Mouse (Mus musculus) mouse embryonic stem cell (cell line): Measurements from ENCODE around the gene Naga.
"Not testable (repeated sequence)": the region's sequence is repeated elsewhere in the genome, so short reads cannot be mapped to it uniquely, and the experiment has no call there.

Experiments
- in situ Hi-C, 2 experiments: fragments of 300-500 bp; cut with MboI; formaldehyde crosslinking; loops; 1 replicate in 1 of 2; 3 replicates in 1 of 2; pipeline ENCODE4 v1.14.3; 2019 to 2020; ENCODE audit warnings: low sequenced_read_pairs in 2 of 2, low pct_unique_long_range_greater_than_20kb in 1 of 2, mixed read lengths in 1 of 2; ENCODE audit not compliant: unreplicated experiment in 1 of 2

Gene Naga

GRCm38 (mm10) chr15:82338593-82339112 is at the start of gene Naga, which contains the start of the genes Pheta2 and Smdt1:
Gene Naga (minus strand): TSS chr15:82338925.
Gene Pheta2 (plus strand): TSS chr15:82338942.
Gene Smdt1 (plus strand): TSS chr15:82338959.
- in situ Hi-C loops: no loop called here

GRCm38 (mm10) chr15:82385729-82386128 is 47.0 kb upstream of the Naga start:
- in situ Hi-C loops: no loop called here

- in situ Hi-C loops: no loop called here
Measured at GRCm38 (mm10) chr15:82382441-82382840, 43.7 kb upstream of the Naga start.

DNA sequence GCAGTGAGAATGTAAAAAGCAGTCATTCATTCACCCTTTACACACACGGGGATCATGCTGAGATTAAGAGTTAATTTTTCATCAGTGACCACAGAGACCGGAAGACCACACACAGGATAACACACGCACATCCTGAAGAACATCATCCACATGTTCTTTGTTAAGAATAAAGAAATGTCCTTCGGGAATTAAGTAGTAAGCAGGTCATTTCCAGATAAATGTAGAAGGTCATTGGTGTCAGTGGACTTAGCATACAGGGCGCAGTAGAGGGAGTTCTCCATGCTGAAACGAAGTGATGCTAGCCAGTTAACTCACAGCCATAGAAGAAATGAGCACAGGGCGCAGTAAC is 42.0 kb upstream of the Naga start:
- in situ Hi-C loops: no loop called here

- in situ Hi-C loops: no loop called here
Measured at GRCm38 (mm10) chr15:82379871-82380713, 41.4 kb upstream of the Naga start, which contains the start of gene Cyp2d22. Gene Cyp2d22 (minus strand): TSS chr15:82380260.

DNA sequence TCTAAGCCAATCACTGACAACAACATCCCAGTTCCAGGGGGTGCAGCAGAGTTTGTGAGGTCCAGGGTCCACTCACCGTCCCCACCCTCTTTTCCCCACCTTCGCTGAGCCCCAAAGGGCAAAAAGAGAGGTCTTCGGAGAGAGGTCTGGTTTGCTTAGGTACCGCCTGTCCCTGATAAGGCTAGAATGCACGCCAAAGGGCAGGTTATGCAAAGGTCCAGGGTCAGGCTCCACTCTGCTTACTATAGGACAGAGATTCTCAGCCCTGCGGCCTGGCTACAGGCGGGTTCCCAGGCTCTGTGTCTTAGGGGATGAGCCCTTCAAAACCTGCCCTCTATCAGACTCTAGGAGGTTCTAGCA is 40.8 kb upstream of the Naga start:
- in situ Hi-C loops: no loop called here

- in situ Hi-C loops: no loop called here
Measured at GRCm38 (mm10) chr15:82378261-82379180, 39.8 kb upstream of the Naga start.

DNA sequence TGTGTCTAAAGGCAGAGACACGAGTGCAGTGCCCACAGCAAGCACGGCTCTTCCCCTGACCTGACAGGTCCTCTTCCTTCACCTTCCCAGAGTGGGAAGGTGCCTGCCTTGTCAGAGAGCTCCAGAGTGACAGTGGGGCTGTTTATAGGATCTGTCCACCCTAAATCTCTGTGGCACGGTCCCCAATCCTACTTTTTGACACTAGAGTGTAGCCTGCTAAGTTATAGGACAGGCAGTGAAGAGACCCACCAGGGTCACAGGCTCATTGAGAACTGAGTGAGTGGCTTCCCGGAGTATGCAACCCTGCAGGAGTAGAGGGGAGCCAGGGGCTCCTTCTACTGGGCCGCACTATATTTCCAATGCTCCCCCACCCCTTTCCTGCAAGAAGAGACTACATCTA is 39.0 kb upstream of the Naga start:
- in situ Hi-C loops: no loop called here

GRCm38 (mm10) chr15:82376393-82377138 is 37.8 kb upstream of the Naga start:
- in situ Hi-C loops: no loop called here

DNA sequence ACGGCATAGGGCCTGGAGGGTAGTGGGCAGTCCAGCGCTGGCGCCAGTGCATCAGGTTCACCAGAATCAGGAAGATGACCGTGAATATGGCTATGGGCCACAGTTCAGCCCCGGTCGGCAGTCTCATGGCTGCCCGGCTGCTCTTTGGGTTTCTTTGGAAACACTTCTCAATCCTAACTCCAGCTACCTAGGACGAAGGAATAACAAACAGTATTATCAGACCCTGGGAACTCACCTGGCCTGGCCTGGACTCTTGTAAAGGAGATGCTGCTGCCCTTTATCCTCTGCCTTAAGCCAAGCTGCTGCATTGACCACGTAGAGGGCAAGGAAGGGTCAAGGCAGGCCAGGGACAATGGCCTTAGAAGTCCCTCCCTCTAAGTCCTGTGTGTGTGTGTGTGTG is 37.1 kb upstream of the Naga start:
- in situ Hi-C loops: no loop called here

GRCm38 (mm10) chr15:82374437-82374836 is 35.7 kb upstream of the Naga start:
- in situ Hi-C loops: no loop called here

- in situ Hi-C loops: no loop called here
Measured at GRCm38 (mm10) chr15:82372991-82373390, 34.3 kb upstream of the Naga start.

- in situ Hi-C loops: no loop called here
Measured at GRCm38 (mm10) chr15:82372446-82372845, 33.7 kb upstream of the Naga start.

DNA sequence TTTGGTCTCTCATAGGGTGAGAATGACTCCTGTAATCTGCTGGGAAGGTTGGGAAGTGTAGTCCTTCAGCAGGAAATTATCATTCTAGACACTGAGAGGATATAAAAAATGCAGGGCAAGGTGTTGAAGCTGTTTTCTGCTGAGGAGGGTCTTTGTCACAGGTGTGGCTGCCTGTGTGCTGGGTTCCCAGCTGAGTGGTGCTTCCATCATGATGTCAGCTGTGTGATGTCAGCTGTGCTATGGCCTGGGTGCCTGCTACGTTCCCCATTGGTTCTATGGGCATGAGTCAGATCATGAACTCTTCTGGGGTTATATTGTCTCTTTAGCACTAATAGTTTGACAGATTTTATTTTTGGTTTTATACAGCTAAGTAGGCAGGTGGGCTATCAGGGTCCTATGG is 30.1 kb upstream of the Naga start:
- in situ Hi-C loops: no loop called here

DNA sequence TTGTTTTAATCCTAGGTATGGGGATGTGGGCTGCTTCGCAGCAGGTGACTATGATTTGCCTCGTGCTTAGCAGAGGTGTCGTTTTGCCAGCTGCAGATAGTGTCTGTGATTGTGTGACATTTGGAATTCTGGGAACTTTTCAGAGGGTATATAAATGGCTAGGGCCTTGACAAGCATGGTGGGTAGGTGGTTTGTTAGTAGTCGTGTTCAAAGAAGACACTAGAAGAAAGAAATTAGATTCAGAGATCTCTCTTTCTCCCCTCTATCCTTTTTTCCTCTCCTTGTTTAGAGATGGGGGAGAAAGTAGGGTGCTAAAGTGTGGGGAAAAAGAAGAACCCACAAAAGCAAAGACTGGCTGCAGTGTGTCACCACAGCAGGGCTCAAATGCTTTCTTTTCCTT is 29.4 kb upstream of the Naga start:
- in situ Hi-C loops: no loop called here

DNA sequence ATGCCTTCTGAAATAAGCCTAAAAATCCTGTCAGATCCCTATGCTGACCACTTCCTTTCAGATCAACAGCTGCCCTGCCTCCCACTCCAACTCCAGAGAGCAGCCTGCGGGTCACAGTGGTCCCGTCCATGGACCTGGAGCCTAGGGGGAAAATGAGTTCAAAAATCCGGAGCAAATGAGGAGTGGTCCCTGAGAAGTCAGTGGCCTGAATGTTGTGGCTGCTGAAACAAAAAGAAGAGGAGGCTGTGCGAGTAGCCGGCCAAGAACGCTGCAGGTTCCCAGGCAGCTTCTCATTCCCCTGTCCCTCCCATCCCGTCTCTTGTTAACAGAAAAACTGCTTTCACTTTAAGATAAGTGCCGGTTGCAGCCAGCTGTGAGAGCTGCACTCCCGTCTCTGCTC is 25.8 kb upstream of the Naga start:
- in situ Hi-C loops: not testable (repeated sequence)

GRCm38 (mm10) chr15:82363801-82364200 is 25.1 kb upstream of the Naga start:
- in situ Hi-C loops: not testable (repeated sequence)

DNA sequence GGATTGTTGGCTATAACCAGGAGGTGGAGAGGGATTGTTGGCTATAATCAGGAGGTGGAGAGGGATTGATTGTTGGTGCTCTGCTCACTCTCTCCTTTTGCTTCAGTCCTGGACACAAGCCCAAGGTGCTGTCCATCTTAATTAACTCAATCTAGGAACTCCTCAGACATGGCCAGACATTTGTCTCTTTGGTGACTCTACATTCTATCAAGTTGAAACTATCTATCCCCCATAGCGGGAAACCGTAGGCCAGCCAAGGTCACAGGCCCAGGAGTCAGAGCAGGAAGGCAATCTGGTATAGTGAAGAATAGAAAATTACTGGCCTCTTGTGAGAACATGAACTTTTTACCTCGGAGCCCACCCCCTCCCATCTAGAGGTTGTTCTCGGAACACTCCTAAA is 23.5 kb upstream of the Naga start:
- in situ Hi-C loops: no loop called here
